Mouse (Mus musculus) forebrain, embryonic 12.5 days (tissue): ENCODE measurements around the gene Calcrl. TPM values are rescaled to one million over a fixed set of nuclear protein-coding genes. Genes with fewer than 3 reads are reported as not detected.

Source experiments
- ATAC-seq: fragments of 200-750 bp; cut with Nextera tagmentation; 2 replicates; pipeline ENCODE4 v1.8.0; 2017; ENCODE audit warnings: moderate TSS enrichment; ENCODE audit not compliant: low FRiP score
- H3K27ac ChIP-seq: fragments of 300-500 bp; sonication (generic); 2 replicates; pipeline ENCODE4 v1.5.1; 2016; ENCODE audit warnings: mild to moderate bottlenecking
- H3K27me3 ChIP-seq: fragments of 300-500 bp; sonication (generic); 2 replicates; pipeline ENCODE4 v1.6.1; 2016; ENCODE audit warnings: mild to moderate bottlenecking
- H3K36me3 ChIP-seq: fragments of 300-500 bp; sonication (generic); replicated peaks from 2 replicates; pipeline ENCODE4 v1.6.1; 2016; ENCODE audit warnings: mild to moderate bottlenecking
- H3K4me1 ChIP-seq: fragments of 300-500 bp; sonication (generic); 2 replicates; pipeline ENCODE4 v1.6.1; 2016
- H3K4me2 ChIP-seq: fragments of 300-500 bp; sonication (generic); 2 replicates; pipeline ENCODE4 v1.6.1; 2016; ENCODE audit warnings: mild to moderate bottlenecking, moderate library complexity
- H3K4me3 ChIP-seq: fragments of 300-500 bp; sonication (generic); replicated peaks from 2 replicates; pipeline ENCODE4 v1.5.1; 2016; ENCODE audit warnings: mild to moderate bottlenecking
- H3K9ac ChIP-seq: fragments of 300-500 bp; sonication (generic); 2 replicates; pipeline ENCODE4 v1.6.1; 2016; ENCODE audit warnings: mild to moderate bottlenecking
- H3K9me3 ChIP-seq: fragments of 300-500 bp; sonication (generic); 2 replicates; pipeline ENCODE4 v1.6.1; 2016
- WGBS: fragments of 180-500 bp; shearing (Covaris S2); methylation state at CpG from one replicate; pipeline ENCODE4 v1.1.7; 2016; 5-methylcytosine and 5-hydroxymethylcytosine counted together
- polyA plus RNA-seq: library from polyadenylated mRNA; unstranded; fragments of >200 nt; fragmentation: Nextera tagmentation; extraction: Ambion mirVana; gene quantifications from 2 replicates; pipeline ENCODE4 v1.2.1, GENCODE M21; 2016

Gene Calcrl
- polyA plus RNA-seq, 1 experiment from 2014 or later: 10.3 TPM

- Histone ChIP-seq H3K36me3 (no peaks in the 10 kb centered on the region), H3K9me3 (no peaks in the 10 kb centered on the region), H3K4me1 (no peaks in the 10 kb centered on the region), H3K4me2 (no peak overlapping the region), H3K4me3 (no peak overlapping the region), H3K9ac (no peak overlapping the region), H3K27ac (no peak overlapping the region), H3K27me3 (no peaks in the 10 kb centered on the region)
- 60% methylated on average over 7 of the region's 7 CpGs for WGBS
- ATAC-seq: no peak
These were observed 136.2 kb downstream of the Calcrl start for GRCm38 (mm10) chr2:84288940-84289557.

Other genes starting within 250 kb of the Calcrl start
- 9.0 and 9.4 TPM in 2 replicates for gene Tfpi, start 51.4 kb upstream of the Calcrl start, polyA plus RNA-seq
- gene Ctnnd1, start 225.4 kb upstream of the Calcrl start, polyA plus RNA-seq: 52.6 and 53.6 TPM in 2 replicates
- 0.33 and 0.49 TPM in 2 replicates for gene Btbd18, start 233.7 kb upstream of the Calcrl start, polyA plus RNA-seq
- 448 and 458 TPM in 2 replicates for gene Selenoh, start 245.4 kb upstream of the Calcrl start, polyA plus RNA-seq